Mouse (Mus musculus) thymus, postnatal 4 days (tissue): ENCODE data around the gene Ptprj.
"Not testable (repeated sequence)": the region's sequence is repeated elsewhere in the genome, so short reads cannot be mapped to it uniquely, and the experiment has no call there.

ENCODE experiments used
- DNase-seq: peaks from one replicate; pipeline ENCODE4 v3.0.0; 2021

The Ptprj gene

DNA sequence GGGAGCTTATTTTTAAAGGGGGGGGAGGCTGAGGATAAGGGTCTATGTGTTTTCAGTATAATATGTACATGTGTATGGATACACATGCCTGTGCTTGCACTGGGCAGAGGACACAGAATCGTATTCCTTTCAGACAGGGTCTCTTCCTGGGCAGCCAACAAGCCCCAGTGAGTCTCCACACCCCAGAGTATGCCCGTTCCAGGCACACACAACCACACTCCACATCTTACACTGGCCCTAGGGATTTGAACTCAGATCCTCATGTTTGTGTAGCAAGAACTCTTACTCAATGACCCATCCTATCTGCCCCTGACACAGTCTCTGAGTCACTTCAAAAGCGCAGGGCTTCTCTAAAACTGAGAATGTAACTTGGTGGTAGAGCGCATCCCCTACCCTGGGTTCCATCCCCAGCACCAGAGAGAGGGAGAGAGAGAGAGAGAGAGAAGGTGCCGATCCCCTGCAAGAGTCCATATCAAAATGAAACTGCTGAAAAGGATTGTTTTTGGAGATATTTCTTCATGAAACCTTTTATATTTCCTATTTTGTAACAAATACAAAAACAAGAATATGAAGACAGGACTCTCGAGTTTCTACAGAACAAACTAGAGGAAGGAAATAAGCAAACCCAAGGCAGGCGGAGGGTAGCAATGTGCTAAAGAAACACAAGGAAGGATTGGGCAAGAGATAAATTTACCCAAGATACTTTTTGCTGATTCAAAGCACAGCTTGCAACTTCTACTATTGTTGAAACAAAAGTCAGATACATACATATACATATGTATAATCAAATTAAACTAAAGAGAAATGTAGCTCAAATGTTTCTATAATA lies 2.8 kb downstream of the Ptprj start:
- no peak for DNase-seq

DNA sequence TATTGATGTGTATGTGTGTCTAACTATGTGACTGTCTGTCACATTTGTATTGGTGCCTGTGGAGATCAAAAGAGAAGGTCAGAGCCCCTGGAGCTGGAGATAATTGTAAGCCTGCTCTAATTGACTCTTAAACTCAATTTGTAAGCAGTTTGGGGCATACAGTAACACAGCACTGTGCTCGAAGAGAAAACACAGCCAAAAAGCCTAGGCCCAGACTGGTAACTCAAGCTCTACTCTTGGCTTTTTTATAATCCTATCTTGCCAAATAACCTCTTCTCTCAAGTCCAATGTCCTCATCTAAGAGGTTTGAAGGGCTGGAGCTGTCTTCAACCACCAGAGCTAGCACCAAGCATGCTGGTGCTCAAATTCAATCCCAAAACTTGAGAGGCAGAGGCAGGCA lies 3.5 kb downstream of the Ptprj start:
- no peak for DNase-seq

DNA sequence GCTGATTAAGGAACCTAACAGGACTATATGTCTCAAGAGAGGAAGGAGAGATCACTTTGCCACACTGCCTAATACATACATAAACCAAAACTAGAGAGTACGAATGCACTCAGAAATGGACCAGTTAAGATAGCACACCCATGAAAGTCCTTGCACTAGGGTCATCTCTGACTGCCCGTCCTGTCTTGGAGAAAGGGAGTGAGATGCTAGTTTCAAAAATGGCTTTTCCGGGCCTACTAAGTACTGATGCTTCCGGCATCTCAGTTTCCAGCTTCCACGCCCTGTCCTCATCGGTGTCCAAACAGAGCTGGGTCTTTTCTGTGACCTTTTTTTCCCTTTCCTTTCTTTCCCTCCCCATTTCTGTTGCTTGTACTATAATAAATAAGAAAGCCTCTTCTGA lies 4.0 kb downstream of the Ptprj start:
- DNase-seq, result no peak

DNA sequence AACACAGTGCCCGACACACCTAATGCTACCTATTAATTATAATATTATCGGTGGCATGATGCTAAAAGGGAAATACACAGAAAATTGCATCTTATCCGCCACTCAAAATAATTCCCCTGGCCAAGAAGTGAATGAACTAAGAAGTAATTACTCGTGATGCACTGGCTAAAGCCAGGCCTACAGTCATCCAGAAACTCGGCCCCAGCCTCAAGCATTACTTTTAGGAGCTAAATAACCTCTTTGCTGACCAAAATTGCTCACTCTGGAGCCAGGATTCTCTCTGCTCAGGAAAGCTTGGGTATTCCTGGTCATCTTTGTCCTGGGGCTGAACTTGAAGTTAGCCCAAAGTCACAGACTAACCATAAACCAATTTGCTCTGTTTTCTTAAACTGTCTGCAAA lies 4.7 kb downstream of the Ptprj start:
- no peak for DNase-seq

DNA sequence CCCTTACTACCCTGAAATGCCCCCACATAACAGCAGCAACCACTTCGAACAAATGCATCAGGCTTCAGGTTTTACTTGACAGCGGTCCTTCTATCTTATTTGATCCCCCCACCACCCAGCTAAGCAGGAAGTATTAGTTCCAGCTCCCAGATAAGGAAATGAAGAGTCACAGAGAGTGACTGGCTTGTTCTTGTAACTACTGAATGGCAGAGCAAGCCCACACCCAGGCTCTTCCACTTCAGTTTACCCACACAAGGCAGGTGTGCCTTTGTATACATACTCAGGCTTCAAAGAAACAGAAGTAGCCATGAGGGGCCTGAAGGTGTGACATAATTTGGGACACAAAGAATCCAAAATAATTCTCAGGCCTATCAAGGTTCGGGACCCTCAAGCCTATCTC lies 5.3 kb downstream of the Ptprj start:
- no peak for DNase-seq

DNA sequence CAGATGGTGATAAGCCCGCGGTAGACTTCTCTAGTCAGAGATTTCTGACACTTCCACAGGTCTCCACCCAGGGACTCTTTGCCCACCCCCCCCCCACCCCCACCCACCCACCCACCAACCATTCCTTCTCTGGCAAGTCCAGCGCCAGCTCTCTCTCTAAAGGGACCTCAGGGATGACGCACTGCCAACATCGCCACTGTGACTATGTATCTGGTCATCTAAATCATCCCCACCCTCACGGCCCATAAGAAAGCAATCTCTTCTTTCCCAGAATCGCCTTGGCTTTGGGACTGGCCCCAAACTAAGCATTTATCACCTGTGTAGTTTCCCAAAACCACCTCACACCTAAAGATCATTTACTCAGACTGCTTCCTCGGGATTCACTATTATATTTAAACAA lies 5.9 kb downstream of the Ptprj start:
- no peak for DNase-seq

DNA sequence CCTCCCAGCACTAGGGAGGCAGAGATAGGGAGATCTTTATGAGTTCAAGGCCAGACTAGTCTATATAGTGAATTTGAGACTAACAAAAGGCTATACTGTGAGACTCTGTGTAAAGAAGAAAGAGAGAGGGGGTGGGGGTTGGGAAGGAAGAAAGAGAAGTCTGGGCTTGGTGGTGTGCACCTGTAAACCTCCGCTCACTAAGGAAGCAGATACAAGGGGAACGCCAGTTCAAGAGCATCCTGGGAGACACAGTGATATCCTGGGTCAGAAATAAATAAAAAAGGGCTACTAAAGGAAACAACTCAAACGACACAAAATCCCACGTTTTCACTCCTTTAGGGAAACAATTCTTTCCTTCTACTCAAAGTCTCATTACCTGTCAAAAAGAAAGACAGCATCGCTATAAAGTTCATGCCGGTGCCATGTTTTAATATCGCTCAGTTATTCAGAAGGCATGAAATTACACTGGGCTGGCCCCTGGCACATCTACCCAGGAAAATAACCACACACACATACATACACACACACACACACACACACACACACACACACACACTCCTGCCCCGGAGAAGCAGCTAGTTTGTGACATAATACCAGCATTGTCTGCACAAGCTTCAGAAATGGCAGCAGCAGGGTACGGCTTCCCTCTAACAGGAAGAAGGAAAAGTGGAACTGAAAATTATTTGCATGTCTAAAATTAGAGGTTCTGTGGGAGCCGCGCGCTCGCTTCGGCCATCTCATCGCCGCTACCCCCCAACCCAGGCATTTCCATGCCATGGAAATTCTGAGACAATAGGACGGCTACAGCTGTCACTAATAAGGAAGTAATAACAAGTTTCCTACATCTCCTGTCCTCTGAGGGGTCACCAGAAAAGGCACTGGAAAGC lies 6.6 kb downstream of the Ptprj start:
- no peak for DNase-seq

DNA sequence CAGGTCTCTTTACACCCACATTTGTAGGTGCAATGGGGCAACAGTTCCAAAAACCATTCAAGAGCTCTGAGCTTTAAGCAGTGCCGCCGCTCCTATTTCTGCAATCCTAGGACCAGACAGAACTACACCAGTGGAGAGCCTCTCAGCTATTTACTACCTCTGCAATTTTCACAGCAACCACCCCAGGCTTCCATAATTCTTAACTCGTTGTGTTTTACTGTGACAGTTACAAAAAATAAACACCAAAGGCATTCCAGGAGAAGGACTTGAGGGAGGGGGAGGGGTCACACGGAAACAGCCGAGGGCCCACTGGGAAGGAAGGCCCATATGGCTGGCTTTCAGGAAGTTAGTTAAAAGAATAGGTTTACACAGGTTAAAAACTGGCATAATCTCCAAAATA lies 8.3 kb downstream of the Ptprj start:
- no peak for DNase-seq

DNA sequence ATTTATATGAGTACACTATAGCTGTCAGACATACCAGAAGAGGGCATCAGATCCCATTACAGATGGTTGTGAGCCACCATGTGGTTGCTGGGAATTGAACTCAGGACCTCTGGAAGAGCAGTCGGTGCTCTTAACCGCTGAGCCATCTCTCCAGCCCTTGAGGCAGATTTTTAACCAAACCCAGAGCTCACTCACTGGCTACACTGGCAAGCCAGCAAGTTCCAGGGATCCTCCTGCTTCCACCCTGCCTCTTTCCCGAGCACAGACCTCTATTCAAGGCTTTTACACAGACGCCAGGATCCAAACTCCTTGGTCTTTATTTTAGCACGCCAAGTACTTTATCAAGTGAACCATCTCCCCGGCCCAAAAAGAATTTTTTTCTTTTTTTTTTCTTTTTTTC lies 9.0 kb downstream of the Ptprj start:
- not testable (repeated sequence) for DNase-seq

DNA sequence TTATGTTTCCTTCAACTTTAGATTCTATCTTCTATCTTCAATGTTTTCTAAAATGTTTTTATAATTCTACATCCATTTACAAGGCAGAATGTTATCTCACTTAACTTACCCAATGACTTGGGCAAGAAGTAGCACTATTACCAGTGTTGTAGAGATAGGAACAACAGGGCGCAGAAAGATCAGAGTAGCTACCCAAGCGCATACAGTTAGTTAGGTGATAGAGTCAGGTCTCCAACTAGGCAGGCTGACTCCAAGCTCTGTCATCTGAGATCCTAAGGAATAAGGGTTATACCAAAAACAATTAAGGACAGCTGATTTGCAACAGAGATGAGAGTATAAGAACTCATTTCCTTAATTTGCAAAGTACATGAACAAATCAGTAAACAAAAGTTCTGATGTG lies 9.6 kb downstream of the Ptprj start:
- no peak for DNase-seq

DNA sequence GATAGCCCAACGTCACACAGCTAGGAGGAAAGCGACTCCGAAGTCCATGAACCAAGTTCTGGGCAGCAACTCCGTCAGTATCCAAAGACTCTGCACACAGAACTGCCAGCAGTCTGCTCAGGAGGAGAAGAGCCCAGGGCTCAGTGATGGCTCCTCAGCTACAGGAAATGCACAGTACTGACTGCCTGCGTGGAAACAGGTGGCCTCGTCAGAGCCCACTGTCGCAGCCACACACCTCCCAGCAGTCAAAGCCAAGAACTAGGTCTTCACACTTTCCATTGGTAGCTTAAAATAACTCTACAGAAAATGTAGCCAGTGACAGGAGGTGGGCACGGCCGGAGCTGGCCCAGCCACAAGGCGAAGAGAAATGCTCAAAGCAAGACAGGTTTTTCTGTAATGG lies 10.2 kb downstream of the Ptprj start:
- DNase-seq, result peak; percentile 61

DNA sequence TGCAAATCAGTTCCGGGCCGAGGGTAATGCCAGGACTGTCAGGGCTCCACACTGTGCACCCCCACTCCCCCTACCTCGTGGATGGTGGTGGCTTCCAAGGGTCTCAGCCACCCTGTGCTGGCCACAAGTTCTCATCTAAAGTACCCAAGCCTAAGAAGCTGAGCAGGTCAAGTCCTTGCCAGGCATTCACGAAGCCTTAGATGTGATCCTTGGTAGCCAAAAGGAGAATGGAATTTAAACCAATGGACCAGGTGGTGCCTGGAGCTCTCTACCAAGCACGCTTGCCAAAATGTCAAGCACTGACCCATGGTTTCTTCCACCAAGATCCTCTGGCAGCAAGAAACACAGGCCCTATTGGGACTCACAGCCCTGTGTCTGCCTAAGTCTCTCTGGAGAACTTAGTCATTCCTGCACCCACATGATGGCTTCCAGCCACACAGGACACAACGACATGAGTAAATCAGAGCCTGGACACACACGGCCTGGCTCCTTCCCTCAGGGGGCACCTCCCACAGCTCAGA lies 11.4 kb downstream of the Ptprj start:
- DNase-seq, result no peak

DNA sequence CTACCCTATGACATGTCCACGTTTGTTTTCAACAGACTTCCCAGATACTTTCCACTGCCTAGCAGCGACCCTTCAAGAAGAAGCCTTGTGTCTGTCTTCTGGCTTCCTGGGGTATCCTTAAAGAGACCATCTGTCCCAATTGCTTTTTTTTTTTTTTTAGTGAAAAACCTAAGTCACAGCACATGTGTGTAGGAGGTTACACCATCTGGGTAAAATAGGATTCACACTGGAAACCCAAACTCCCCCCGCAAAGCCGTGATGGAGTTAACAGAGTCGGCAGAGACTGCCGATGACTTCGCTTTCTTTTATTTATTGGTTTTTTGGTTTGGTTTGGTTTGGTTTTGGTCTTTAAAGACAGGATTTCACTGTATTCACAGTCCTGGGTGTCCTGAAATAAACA lies 12.4 kb downstream of the Ptprj start:
- DNase-seq, result no peak

DNA sequence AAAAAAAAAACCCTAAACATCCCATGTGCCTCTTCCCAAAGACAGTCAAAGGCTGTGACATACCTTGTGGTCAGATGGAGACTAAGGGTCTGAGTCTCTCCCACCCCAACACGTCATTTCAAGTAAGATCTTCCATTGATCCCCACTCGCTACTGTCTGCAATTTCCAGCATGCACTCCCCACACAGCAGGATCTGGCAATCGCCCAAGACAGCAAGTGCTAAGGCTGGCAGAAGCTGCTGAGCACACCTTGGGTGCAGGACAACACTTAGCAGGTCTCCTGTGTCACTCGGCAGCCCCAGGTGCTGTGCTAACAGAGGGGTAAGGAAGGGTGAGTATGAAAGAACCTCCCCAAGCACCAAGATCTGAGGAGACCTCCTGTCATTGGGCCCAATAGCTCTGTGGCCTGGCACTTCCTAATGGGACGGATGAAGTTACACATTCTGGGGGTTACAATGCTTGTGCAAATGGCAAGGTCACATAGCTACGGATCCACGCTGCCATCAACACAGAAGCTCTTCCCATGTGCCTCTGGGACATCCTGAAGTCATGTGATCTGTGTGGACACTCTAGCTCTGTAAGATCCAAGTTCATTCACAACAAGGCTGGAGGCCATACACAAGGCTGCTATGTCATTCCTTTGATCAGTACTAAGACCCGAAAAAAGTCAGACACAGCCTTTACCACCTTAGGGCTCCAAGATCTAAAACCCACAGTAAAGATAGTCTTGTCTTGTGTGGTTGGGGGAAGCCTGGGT lies 13.5 kb downstream of the Ptprj start:
- no peak for DNase-seq

DNA sequence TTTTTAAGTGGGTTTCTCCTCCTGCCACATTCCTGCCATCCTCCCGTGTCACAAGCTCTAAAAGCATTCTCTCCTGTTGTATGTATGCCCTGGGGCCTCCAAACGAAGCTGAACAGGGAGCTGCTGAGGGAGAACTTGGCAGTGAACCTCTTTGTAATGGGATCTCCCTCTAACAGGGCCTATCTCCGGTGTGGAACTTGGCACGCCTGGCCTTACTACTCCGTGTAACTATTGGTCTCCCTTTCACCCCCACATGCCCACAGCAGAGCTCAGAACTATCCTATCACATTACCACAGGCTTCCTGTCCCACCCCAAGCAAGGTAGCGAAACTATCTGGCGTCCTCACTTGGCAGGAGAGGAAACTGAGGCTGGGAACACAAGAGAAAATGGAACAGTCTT lies 14.4 kb downstream of the Ptprj start:
- DNase-seq, result no peak

DNA sequence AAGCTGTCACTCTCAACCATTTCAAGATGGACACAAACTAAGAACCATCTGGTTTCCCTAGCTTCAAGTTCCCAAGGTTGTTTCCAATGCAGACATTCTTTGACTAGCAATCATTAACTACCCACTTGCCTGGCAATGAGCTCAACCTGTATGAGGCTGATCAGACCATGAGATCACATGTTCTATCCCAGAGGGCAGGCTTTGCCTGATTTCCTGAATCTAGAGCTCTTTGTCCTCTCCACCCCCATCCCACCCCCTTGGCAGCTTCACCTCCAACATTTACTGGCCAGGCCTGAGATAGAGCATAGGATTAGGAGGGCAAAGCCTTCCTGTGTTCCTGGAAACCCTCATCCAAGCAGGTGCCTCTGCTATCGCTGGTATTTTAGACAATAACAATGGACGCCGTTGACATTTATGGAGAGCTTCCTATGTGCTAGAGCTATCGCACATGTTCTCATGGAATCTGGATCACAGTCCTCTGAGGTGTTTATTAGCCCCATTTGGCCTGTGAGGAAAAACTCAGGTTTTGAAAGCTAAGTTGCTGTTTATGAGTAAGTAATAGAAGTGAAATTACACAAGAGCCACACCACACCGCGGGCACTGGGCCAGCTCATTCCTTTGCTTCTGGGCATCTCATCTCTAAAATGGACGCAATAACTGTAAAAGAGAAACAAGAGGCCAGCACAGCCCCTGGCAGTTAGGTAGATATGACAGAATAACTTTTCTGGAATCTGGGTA lies 15.1 kb downstream of the Ptprj start:
- DNase-seq, result no peak

DNA sequence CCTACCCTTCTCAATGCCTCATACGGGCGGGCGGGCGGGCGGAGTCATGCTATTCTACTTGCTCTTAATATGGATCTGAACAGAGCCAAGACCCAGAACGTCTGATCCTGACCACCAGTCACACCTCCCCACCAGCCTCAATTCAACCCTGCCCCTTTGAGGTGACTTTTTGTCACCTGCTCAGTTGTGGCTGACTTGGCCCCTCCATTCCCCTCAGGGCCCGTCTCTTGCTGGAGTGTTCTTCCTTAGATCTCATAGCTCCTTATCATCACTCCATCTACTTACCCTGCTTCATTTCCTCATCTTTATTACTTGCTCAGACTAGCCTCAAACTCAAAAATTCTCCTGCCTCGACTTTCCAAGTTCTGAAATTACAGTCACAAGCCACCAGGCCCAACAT lies 15.9 kb downstream of the Ptprj start:
- DNase-seq, result no peak

DNA sequence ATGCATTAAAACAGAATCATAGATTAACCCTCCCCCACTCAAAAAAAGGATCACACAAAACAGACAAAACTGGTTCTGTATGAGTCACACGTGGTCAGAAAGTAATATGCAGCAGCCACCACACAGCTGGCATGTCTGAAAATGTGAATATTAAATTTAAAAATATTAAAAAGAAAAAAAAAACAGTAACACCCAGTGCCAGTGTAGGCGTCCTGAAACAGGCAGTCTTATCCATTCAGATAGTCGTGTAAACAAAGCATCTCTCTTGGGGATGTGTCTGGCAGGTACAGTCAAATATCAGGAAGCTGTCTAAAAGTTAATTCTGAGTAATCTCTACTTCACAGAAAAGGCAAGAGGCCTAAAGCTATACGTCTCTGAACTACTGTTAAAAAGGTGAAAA lies 17.3 kb downstream of the Ptprj start:
- no peak for DNase-seq

DNA sequence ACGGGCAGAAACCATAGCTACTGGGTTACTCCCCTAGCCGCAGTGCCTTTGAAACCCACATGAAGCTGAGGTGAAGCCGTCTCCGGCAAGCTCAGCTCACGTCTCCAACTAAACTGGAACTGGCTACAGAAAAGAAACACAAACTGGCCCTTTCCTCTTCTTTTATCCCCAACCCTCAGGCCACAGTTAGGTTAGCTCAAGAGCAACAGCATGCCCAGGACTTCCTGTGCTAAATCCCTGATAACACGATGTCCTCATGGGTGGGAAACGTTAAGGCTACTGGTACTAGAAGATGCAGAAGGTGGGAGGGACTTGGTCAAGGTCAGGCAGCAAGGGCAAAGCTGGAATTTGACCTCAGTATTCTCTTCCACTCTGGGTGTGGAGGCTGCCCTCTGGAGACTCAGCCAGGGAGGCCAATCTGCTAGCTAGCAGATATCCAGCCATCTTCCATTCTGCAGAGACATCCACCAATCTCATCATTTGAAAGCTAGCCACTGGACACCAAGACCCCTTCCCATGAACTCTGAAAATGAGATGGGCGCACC lies 18.2 kb downstream of the Ptprj start:
- DNase-seq, result peak; percentile 32

DNA sequence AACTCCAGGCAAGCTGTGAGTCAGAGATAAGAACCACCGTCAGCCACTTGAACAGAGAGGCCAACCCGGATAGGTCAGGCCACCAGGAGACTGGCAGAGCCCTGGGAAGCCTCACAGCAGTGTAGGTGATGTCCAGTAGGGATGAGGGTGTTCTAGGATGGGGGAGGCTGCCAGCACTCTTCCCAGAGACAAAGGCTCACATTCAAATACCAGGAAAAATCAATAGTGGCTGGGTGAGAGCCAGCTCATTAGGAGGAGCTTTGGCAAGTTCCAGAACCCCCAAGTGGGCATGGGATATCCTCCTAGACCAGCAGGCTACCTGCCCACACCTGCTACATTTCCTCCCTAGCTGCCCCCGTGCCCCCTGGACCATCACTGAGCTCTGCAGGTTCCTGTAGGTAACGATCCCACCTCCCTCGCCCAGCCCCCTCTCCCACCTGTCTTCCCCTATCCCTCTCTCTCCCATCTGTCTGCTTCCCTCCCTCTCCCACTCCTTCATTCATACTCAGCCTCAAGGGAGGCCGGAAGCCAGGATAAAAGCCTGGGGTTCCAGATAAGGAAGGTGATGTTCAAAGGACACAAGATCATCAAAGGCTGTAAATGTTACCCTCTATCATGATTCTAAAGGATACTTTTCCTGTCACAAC lies 20.1 kb downstream of the Ptprj start:
- no peak for DNase-seq

DNA sequence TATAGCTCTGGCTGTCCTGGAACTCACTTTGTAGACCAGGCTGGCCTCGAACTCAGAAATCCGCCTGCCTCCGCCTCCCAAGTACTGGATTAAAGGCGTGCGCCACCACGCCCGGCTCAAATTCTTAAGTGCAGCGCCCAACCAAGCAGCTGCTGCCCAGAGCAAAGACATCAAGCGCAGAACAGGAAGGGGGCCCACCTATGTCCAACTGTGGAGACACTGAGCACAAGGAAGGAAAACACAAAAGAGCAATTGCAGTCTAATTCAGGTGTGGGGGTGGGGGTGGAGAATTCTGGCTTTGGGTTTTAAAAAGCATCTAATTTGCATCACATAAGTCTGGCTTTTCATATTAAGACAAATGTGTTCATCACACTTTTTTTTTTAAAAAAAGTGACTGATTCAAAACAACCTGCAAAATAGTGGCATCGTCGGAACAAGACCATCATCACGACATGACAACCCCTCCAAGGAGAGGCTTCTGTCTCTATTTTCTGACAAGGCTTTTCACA lies 20.7 kb downstream of the Ptprj start:
- no peak for DNase-seq
